Mouse (Mus musculus): ENCODE measurements around the gene Rhob. TPM values are rescaled to one million over a fixed set of nuclear protein-coding genes. Genes with fewer than 3 reads are reported as not detected.

Rhob gene
- total and polyA plus RNA-seq, 2 experiments from 2014 or later: 74.1 to 329 TPM

DNA sequence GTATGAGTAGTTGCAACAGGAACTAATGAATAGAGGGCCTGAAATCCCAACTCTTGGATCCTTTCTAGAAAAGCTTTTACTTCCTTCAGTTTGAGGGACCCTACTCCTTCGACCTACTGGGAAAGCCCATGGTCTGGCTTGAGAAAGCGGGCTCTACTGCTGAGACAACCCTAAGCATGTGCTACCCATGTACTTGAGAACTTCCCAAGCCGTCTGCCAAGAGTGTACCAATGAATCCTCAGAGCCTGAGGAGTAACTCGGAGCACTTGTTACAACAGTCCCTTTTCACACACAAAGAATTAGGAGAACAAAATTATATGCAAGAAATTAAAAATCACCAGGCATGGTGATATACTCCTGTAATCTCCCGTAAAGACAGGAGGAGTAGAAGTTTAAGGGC lies 37.5 kb upstream of the Rhob start:
- Histone ChIP-seq H3K4me1 (ENCODE audit: insufficient read depth, low read length) (no peaks in the 10 kb centered on the region), H3K36me3 (ENCODE audit: insufficient read depth, low read length) (no peaks in the 10 kb centered on the region), H3K27me3 (ENCODE audit: insufficient read depth, low read length) (no peaks in the 10 kb centered on the region), H3K27ac (ENCODE audit: low read depth, low read length) (no peak overlapping the region), H3K9me3 (ENCODE audit: low read length) (no peaks in the 10 kb centered on the region), H3K4me2 (ENCODE audit: low read depth, low read length, poor library complexity, severe bottlenecking) (no peak overlapping the region), H3K4me3 (ENCODE audit: low read depth, low read length) (no peak overlapping the region), H3K9ac (replicated peaks; ENCODE audit: low read length, poor library complexity, severe bottlenecking) (no peak overlapping the region)
- 84% methylated on average over 5 of the region's 5 CpGs for WGBS
- ATAC-seq (ENCODE audit: low FRiP score): no peak
- no peak for TF ChIP-seq CTCF (IDR thresholded peaks at IDR 0.05)
- DNase-seq (ENCODE audit: low spot score): no peak

DNA sequence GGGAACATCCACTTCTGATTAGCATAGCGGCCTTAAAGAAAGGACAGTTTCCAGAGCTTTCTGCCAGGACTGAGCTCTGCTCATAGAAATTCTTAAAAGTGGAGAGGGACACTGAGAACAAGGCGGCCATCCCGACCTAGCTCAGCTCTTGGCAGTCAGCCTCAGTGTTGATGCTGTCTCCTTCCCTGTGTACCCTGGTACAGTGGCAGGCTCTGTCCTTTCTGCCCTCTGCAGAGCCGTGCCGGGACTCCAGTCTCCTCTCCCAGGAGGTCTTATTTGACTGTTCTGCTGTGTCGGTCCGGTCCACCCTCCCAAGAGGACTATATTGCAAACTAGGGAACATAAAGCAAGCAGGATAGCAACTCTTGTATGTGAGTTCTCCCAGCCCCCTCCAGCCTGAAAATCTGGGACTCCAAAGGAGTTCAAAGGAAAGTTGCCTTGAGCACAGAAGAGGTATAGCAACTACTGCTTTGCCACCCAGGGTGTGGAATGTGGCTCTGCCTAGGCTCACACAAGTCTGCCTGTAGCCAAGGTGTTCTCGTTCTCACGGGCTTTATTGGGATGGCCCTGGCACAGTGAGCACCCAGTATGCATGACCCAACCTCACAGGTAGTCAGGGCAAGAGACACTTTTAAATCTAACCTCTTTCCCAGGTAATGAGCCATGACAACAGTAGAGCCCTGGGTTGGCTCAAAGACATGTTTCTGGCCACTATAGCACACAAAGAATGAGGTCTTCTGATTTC lies 36.6 kb upstream of the Rhob start:
- DNase-seq (ENCODE audit: low spot score) (peak; percentile 51), ATAC-seq (ENCODE audit: low FRiP score) (peak; percentile 56; the same call in 1 of the 2 replicates)
- Histone ChIP-seq H3K27me3 (ENCODE audit: insufficient read depth, low read length) (no peaks in the 10 kb centered on the region), H3K4me1 (ENCODE audit: insufficient read depth, low read length) (no peaks in the 10 kb centered on the region), H3K27ac (ENCODE audit: low read depth, low read length) (no peak overlapping the region), H3K4me2 (ENCODE audit: low read depth, low read length, poor library complexity, severe bottlenecking) (no peak overlapping the region), H3K9ac (replicated peaks; ENCODE audit: low read length, poor library complexity, severe bottlenecking) (no peak overlapping the region), H3K4me3 (ENCODE audit: low read depth, low read length) (no peak overlapping the region), H3K9me3 (ENCODE audit: low read length) (no peaks in the 10 kb centered on the region), H3K36me3 (ENCODE audit: insufficient read depth, low read length) (no peaks in the 10 kb centered on the region)
- WGBS: 65% methylated on average over 9 of the region's 9 CpGs
- no peak for TF ChIP-seq CTCF (IDR thresholded peaks at IDR 0.05)

DNA sequence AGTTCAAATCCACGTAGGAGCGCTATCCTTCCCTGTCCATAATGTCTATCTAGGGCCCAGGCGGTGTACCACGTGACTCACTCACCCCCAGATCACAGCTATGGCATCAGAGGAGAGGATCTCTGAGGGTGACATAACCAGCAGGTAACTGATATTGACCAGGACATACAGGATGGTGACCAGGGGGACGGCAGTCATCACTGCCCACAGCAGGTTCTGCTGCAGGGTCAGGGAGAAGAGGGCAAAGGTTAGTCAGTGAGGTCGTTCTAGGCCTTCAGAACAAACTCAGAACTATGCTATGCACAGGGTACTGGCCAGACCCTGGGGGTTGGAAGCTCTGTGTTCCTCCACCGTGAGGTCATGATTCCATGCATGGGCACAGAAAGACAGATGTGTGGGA lies 35.8 kb upstream of the Rhob start:
- no peak for ATAC-seq (ENCODE audit: low FRiP score)

DNA sequence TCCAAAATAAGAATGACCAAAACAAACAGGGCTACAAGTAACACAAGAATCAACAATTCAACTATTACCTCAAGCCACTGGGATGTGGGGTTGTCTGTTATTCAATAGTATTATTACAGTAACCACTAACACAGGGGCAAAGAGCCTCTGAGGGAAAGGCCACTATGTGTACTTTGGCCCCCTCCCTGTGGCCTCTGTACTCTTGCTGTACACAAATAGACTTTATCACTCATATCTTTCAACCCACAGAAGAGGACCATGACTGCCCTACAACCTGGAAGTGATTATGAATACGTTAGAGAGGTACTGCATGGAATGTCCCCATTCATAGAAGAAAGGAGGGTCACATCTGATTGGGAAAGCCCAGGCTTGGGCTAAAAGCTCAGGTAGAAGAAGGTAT lies 35.1 kb upstream of the Rhob start:
- DNase-seq (ENCODE audit: low spot score) (no peak), ATAC-seq (ENCODE audit: low FRiP score) (no peak)
- no peak overlapping the region for H3K9ac ChIP-seq (replicated peaks; ENCODE audit: low read length, poor library complexity, severe bottlenecking)
- WGBS: 86% methylated on average over 1 of the region's 1 CpGs
- TF ChIP-seq CTCF (IDR thresholded peaks at IDR 0.05): no peak
- no peaks in the 10 kb centered on the region for H3K36me3 ChIP-seq (ENCODE audit: insufficient read depth, low read length)
- H3K4me2 ChIP-seq (ENCODE audit: low read depth, low read length, poor library complexity, severe bottlenecking): no peak overlapping the region
- H3K9me3 ChIP-seq (ENCODE audit: low read length): no peaks in the 10 kb centered on the region
- H3K4me1 ChIP-seq (ENCODE audit: insufficient read depth, low read length): no peaks in the 10 kb centered on the region
- no peak overlapping the region for H3K27ac ChIP-seq (ENCODE audit: low read depth, low read length)
- H3K27me3 ChIP-seq (ENCODE audit: insufficient read depth, low read length): no peaks in the 10 kb centered on the region
- H3K4me3 ChIP-seq (ENCODE audit: low read depth, low read length): no peak overlapping the region

More for the DNA sequence above, 35.8 kb upstream of the Rhob start:
- H3K27ac ChIP-seq (ENCODE audit: low read depth, low read length): no peak overlapping the region
- no peak overlapping the region for H3K4me2 ChIP-seq (ENCODE audit: low read depth, low read length, poor library complexity, severe bottlenecking)
- no peak for TF ChIP-seq CTCF (IDR thresholded peaks at IDR 0.05)
- H3K4me3 ChIP-seq (ENCODE audit: low read depth, low read length): no peak overlapping the region
- H3K36me3 ChIP-seq (ENCODE audit: insufficient read depth, low read length): no peaks in the 10 kb centered on the region
- H3K27me3 ChIP-seq (ENCODE audit: insufficient read depth, low read length): no peaks in the 10 kb centered on the region
- H3K9ac ChIP-seq (replicated peaks; ENCODE audit: low read length, poor library complexity, severe bottlenecking): no peak overlapping the region
- no peaks in the 10 kb centered on the region for H3K4me1 ChIP-seq (ENCODE audit: insufficient read depth, low read length)
- no peaks in the 10 kb centered on the region for H3K9me3 ChIP-seq (ENCODE audit: low read length)
- no peak for DNase-seq (ENCODE audit: low spot score)
- 85% methylated on average over 7 of the region's 7 CpGs for WGBS

GRCm38 (mm10) chr12:8527770-8528169 lies 28.0 kb upstream of the Rhob start:
- no peaks in the 10 kb centered on the region for H3K4me1 ChIP-seq (ENCODE audit: insufficient read depth, low read length)
- no peak for ATAC-seq (ENCODE audit: low FRiP score)
- WGBS: 79% methylated on average over 5 of the region's 5 CpGs

GRCm38 (mm10) chr12:8527175-8527574 lies 27.4 kb upstream of the Rhob start:
- 85% methylated on average over 1 of the region's 1 CpGs for WGBS
- no peak for DNase-seq (ENCODE audit: low spot score)
- Histone ChIP-seq H3K4me3 (ENCODE audit: low read depth, low read length) (no peak overlapping the region), H3K9ac (replicated peaks; ENCODE audit: low read length, poor library complexity, severe bottlenecking) (no peak overlapping the region), H3K27me3 (ENCODE audit: insufficient read depth, low read length) (no peaks in the 10 kb centered on the region), H3K27ac (ENCODE audit: low read depth, low read length) (no peak overlapping the region), H3K4me2 (ENCODE audit: low read depth, low read length, poor library complexity, severe bottlenecking) (no peak overlapping the region), H3K9me3 (ENCODE audit: low read length) (no peaks in the 10 kb centered on the region), H3K4me1 (ENCODE audit: insufficient read depth, low read length) (no peaks in the 10 kb centered on the region), H3K36me3 (ENCODE audit: insufficient read depth, low read length) (no peaks in the 10 kb centered on the region)
- ATAC-seq (ENCODE audit: low FRiP score): no peak
- no peak for TF ChIP-seq CTCF (IDR thresholded peaks at IDR 0.05)

More at GRCm38 (mm10) chr12:8527770-8528169, 28.0 kb upstream of the Rhob start:
- no peak overlapping the region for H3K4me2 ChIP-seq (ENCODE audit: low read depth, low read length, poor library complexity, severe bottlenecking)
- no peaks in the 10 kb centered on the region for H3K9me3 ChIP-seq (ENCODE audit: low read length)
- no peaks in the 10 kb centered on the region for H3K36me3 ChIP-seq (ENCODE audit: insufficient read depth, low read length)
- no peak overlapping the region for H3K4me3 ChIP-seq (ENCODE audit: low read depth, low read length)
- no peak for DNase-seq (ENCODE audit: low spot score)
- H3K27me3 ChIP-seq (ENCODE audit: insufficient read depth, low read length): no peaks in the 10 kb centered on the region
- H3K27ac ChIP-seq (ENCODE audit: low read depth, low read length): no peak overlapping the region
- H3K9ac ChIP-seq (replicated peaks; ENCODE audit: low read length, poor library complexity, severe bottlenecking): no peak overlapping the region
- TF ChIP-seq CTCF (IDR thresholded peaks at IDR 0.05): no peak
